Mouse (Mus musculus): Measurements from ENCODE around the gene Lmntd2.

Gene Lmntd2

GRCm38 (mm10) chr7:141190220-141190619, 23.7 kb downstream of the Lmntd2 start:
- DNase-seq (ENCODE audit: low spot score) = no peak

DNA sequence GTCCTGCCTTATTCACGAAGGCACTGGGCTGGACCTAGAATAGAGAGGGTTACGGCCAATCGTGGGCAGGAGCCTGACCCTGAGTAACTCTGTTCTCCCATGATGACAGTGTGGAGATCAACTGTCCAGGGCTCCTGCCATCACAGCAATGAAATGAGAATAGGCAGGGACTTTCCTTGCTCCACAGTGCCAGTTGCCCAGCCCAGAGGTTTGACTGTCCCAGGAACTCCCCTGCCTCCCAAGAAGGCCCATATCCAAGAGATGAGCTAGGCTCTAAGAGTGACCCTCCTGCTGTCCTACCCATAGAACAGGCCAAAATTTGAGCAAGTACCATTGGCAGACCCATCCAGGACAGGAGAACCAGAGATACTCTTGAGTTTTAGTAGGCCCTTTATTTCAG, 25.1 kb downstream of the Lmntd2 start:
- no peak for DNase-seq (ENCODE audit: low spot score)

DNA sequence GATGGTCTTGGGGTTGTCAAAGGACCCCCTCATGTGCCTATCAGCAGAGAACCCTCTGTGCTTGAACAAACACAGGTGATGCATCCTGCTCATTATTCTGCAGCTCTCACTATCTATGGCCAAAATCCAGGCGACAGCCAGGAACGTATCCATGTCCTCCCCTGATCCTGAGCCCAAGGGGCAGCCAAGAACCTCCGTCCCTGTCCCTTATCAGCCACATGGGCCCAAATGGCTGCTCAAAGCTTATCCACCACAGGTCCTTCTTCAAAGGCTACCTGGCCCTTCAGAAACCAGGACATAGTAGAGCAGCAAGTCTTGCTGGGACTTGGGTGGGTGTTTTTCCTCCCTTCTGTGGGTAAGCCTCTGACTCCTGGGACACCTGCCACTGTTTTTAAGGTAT, 25.7 kb downstream of the Lmntd2 start:
- no peak for DNase-seq (ENCODE audit: low spot score)

GRCm38 (mm10) chr7:141176173-141176572, 37.7 kb downstream of the Lmntd2 start:
- peak; percentile 81 for DNase-seq (ENCODE audit: low spot score)

DNA sequence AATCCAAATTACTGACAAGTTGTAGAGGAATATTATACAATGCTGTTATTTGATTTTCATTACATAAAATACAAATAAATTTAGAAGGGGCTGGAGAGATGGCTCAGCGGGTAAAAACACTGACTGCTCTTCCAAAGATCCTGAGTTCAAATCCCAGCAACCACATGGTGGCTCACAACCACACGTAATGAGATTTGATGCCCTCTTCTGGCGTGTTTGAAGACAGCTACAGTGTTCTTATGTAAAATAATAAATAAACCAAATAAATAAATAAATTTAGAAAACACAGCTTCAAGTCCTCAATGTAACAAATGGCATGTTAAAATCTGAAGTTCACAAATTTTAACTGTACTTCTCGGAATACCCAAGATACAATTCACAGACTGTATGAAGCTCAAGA, 38.8 kb downstream of the Lmntd2 start:
- no peak for DNase-seq (ENCODE audit: low spot score)

DNA sequence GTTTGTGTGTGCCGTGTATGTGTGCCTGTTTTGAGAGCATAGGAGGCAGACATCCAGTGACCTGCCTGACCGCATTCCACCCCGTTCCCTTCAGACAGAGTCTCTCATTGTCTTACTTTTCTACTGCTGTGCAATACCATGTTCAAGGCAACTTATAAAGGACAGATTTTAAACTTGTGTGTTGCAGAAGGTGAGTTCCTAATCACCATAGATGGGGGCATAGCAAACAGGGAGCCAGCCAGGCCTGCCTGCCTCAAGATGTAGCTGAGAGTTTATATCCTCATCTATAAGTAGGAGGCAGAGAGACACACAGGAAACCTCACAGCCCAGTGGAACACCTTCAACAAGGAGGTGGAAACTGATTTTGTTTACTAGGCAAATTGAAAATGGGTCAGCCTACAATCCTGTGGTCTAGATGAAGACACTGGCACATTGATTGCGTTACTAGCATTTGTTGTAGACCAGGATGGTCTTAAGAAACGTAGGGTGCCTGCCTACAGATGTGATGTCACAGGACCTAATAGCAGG, 40.5 kb downstream of the Lmntd2 start:
- DNase-seq (ENCODE audit: low spot score) = no peak

DNA sequence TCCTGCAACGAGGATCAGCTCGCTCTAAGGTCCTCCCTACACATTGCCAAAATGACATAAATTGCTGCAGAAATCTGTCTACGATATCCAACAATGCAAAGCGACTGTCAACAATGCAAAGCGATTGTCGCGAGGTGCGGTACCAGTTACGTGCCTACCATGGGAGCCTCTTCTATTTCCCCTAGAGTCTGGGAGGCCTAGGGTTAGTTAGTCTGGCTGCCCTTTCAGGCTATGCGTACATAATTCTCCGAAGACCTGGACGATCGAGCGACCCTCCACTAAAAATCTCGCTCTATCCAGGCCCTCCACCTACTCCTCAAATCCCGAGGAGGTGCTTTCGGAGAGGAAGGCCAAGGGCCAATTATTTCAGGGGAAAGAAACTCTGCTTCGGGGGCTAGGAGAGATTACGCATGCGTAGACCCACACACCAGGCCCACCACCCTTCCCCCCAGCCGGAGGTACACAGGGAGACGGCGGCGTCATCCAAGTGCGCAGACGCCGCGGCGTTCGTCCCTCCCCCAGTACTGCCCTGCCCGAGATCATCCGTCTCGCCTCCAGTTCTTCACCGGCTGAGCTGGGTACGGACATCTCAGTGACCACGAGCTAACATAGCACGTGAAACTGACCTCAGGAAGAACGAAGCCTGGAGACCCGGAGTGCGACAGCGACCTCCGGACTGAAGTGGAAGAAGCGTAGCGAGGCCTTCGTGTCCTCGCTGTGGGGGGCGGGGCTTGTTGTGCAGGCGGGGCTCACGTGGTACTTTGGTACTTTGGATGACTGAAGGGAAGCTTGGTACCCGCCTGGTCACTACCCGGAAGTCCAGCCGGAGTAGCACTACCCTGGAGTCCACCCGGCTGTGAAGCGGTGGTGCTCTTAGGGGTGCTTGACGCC, 41.5 kb downstream of the Lmntd2 start, which contains the start of gene Rnh1:
Gene Rnh1, minus strand, starts transcription at position 742 of the 891 bp plus-strand sequence.
- DNase-seq (ENCODE audit: low spot score) = peak; percentile 84

GRCm38 (mm10) chr7:141169866-141170265, 44.0 kb downstream of the Lmntd2 start:
- DNase-seq (ENCODE audit: low spot score) = no peak

DNA sequence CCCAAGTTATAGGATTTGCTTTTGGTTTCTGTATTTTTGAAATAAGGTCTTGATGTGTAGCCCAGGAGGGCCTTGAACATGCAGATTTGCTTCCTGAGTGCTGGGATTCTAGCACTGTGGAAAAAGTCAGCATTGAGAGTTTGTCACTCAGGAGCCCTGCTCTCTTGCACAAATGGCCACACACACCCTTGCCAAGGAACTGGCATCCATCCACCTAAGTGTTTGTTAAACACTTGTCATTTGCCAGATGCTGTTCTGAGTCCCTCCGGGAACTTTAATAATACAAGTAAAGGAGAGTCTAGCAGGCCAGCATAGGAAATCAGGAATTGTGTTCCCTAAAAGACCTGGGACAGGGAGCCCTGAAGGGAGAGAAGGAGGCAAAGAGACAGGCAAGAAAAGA, 44.6 kb downstream of the Lmntd2 start:
- no peak for DNase-seq (ENCODE audit: low spot score)

- DNase-seq (ENCODE audit: low spot score) = peak; percentile 67
Measured at GRCm38 (mm10) chr7:141168518-141168953, 45.3 kb downstream of the Lmntd2 start.

DNA sequence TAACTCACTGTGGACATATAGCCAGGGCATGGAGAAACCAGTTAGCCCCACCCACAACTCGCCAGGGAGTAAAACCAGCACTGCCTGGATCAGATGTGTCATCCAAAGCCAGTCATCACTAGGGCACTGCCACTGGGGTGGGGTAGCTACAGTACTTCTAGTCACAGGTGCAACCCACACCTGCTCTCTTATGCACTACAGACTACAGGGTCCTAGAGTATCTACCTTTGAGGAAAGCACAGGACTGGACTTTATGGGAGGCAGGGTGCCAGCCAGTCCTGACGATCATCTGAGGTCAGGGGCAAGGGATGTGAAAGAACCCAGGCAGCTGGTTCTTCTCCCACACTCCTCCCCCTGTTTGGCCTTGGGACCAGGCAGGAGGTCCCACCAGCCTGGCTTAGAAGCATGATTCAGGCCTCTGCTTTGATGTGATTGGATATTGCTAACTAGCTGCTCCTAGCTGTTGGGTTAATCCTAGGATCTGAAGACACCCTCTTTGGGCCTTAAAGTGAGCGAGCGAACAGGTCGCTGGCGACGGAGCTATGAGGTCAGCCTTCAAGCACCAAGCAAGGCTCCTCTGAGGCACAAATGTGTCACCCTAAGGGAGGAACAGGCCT, 45.9 kb downstream of the Lmntd2 start:
- peak; percentile 45 for DNase-seq (ENCODE audit: low spot score)

GRCm38 (mm10) chr7:141164850-141165249, 49.0 kb downstream of the Lmntd2 start:
- peak; percentile 46 for DNase-seq (ENCODE audit: low spot score)

- no peak for DNase-seq (ENCODE audit: low spot score)
Measured at GRCm38 (mm10) chr7:141164397-141164796, 49.5 kb downstream of the Lmntd2 start.
